Mouse (Mus musculus): ENCODE measurements around the gene Prcd. TPM values are rescaled to one million over a fixed set of nuclear protein-coding genes. Genes with fewer than 3 reads are reported as not detected.

The Prcd gene
- polyA plus RNA-seq, 1 experiment from 2014 or later = 1.5 TPM

GRCm38 (mm10) chr11:116656348-116657191, 3.2 kb downstream of the Prcd start:
- H3K4me2 ChIP-seq (replicated peaks; ENCODE audit: low read depth, low read length) = no peak overlapping the region; the same call in 1 of the 2 replicates
- peaks cover 37% of the 10 kb centered on the region for H3K4me1 ChIP-seq (ENCODE audit: insufficient read depth, low read length)
- H3K4me3 ChIP-seq (ENCODE audit: low read length) = no peak overlapping the region
- H3K27ac ChIP-seq (ENCODE audit: low read length) = no peak overlapping the region
- 75% methylated on average over 16 of the region's 16 CpGs for WGBS
- no peaks in the 10 kb centered on the region for H3K36me3 ChIP-seq (ENCODE audit: insufficient read depth, low read length)
- H3K9me3 ChIP-seq (ENCODE audit: low read length) = no peaks in the 10 kb centered on the region
- H3K9ac ChIP-seq (replicated peaks; ENCODE audit: low read length) = no peak overlapping the region; the same call in 1 of the 2 replicates
- ATAC-seq (ENCODE audit: low FRiP score, low TSS enrichment) = no peak
- H3K27me3 ChIP-seq (ENCODE audit: insufficient read depth, low read length) = peaks cover 26% of the 10 kb centered on the region

- peak overlapping the region; percentile 49 for H3K4me2 ChIP-seq (replicated peaks; ENCODE audit: low read depth, low read length)
- H3K27me3 ChIP-seq (ENCODE audit: insufficient read depth, low read length) = peaks cover 23% of the 10 kb centered on the region
- WGBS = 14% methylated on average over 22 of the region's 22 CpGs
- peaks cover 47% of the 10 kb centered on the region for H3K4me1 ChIP-seq (ENCODE audit: insufficient read depth, low read length)
- H3K4me3 ChIP-seq (ENCODE audit: low read length) = peak overlapping the region; percentile 40
- peak overlapping the region; percentile 82 for H3K27ac ChIP-seq (ENCODE audit: low read length)
- peak overlapping the region; percentile 59; the same call in 1 of the 2 replicates for H3K9ac ChIP-seq (replicated peaks; ENCODE audit: low read length)
- H3K36me3 ChIP-seq (ENCODE audit: insufficient read depth, low read length) = no peaks in the 10 kb centered on the region
- ATAC-seq (ENCODE audit: low FRiP score, low TSS enrichment) = peak; percentile 90
- H3K9me3 ChIP-seq (ENCODE audit: low read length) = no peaks in the 10 kb centered on the region
Observed at GRCm38 (mm10) chr11:116657311-116658223, 4.2 kb downstream of the Prcd start.

- peaks cover 52% of the 10 kb centered on the region for H3K4me1 ChIP-seq (ENCODE audit: insufficient read depth, low read length)
- peaks cover 20% of the 10 kb centered on the region for H3K27me3 ChIP-seq (ENCODE audit: insufficient read depth, low read length)
- no peaks in the 10 kb centered on the region for H3K36me3 ChIP-seq (ENCODE audit: insufficient read depth, low read length)
- H3K27ac ChIP-seq (ENCODE audit: low read length) = peak overlapping the region; percentile 82
- H3K4me2 ChIP-seq (replicated peaks; ENCODE audit: low read depth, low read length) = peak overlapping the region; percentile 49
- no peak overlapping the region for H3K4me3 ChIP-seq (ENCODE audit: low read length)
- ATAC-seq (ENCODE audit: low FRiP score, low TSS enrichment) = peak; percentile 28; the same call in 1 of the 2 replicates
- 0 out of 2 replicates have a peak overlapping the region, but pooled peaks have one; percentile 46 for H3K9ac ChIP-seq (replicated peaks; ENCODE audit: low read length)
- no peaks in the 10 kb centered on the region for H3K9me3 ChIP-seq (ENCODE audit: low read length)
- 58% methylated on average over 10 of the region's 10 CpGs for WGBS
Observed at GRCm38 (mm10) chr11:116658238-116658637, 4.9 kb downstream of the Prcd start.

DNA sequence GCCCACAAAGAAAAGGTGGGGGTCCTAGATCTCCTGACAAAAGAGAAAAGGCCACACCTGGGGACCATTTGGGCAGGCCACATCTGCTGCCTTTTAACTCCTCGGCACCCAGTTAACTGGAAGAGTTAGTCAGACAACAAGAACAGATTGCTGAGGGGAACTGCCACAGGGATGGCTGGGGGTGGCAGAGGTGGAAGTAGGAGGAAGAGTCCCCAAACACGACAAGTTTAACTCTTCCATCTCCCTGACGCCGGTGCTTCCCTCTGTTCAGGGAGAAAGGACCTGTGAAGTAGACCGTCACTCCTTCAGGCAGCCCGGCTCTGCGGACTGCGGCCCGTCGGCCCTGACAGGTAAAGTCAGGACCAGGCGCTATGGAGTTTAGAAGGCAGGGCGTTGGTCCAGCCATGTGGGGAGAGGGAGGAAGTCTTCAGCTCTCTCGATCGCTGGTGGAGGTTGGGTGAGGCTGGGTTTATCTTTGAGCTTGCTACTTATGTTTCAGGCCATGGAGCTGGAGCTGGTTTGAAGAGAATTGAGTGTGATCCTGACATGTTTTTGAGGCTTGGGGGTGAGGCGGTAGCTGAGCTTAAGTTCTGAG, 5.8 kb downstream of the Prcd start:
- Histone ChIP-seq H3K36me3 (ENCODE audit: insufficient read depth, low read length) (no peaks in the 10 kb centered on the region), H3K4me3 (ENCODE audit: low read length) (no peak overlapping the region), H3K4me1 (ENCODE audit: insufficient read depth, low read length) (peaks cover 46% of the 10 kb centered on the region), H3K27me3 (ENCODE audit: insufficient read depth, low read length) (peaks cover 14% of the 10 kb centered on the region), H3K9ac (replicated peaks; ENCODE audit: low read length) (no peak overlapping the region), H3K9me3 (ENCODE audit: low read length) (no peaks in the 10 kb centered on the region), H3K4me2 (replicated peaks; ENCODE audit: low read depth, low read length) (no peak overlapping the region), H3K27ac (ENCODE audit: low read length) (no peak overlapping the region)
- no peak for ATAC-seq (ENCODE audit: low FRiP score, low TSS enrichment)
- 77% methylated on average over 15 of the region's 15 CpGs for WGBS

- Histone ChIP-seq H3K4me2 (replicated peaks; ENCODE audit: low read depth, low read length) (no peak overlapping the region), H3K36me3 (ENCODE audit: insufficient read depth, low read length) (no peaks in the 10 kb centered on the region), H3K9me3 (ENCODE audit: low read length) (no peaks in the 10 kb centered on the region), H3K27ac (ENCODE audit: low read length) (no peak overlapping the region), H3K4me1 (ENCODE audit: insufficient read depth, low read length) (peaks cover 42% of the 10 kb centered on the region), H3K27me3 (ENCODE audit: insufficient read depth, low read length) (0 out of 2 replicates have a peak, but pooled peaks cover 6% of the 10 kb centered on the region), H3K4me3 (ENCODE audit: low read length) (no peak overlapping the region), H3K9ac (replicated peaks; ENCODE audit: low read length) (no peak overlapping the region)
- ATAC-seq (ENCODE audit: low FRiP score, low TSS enrichment) = no peak
- 75% methylated on average over 9 of the region's 9 CpGs for WGBS
Observed at GRCm38 (mm10) chr11:116660181-116660580, 6.8 kb downstream of the Prcd start.

DNA sequence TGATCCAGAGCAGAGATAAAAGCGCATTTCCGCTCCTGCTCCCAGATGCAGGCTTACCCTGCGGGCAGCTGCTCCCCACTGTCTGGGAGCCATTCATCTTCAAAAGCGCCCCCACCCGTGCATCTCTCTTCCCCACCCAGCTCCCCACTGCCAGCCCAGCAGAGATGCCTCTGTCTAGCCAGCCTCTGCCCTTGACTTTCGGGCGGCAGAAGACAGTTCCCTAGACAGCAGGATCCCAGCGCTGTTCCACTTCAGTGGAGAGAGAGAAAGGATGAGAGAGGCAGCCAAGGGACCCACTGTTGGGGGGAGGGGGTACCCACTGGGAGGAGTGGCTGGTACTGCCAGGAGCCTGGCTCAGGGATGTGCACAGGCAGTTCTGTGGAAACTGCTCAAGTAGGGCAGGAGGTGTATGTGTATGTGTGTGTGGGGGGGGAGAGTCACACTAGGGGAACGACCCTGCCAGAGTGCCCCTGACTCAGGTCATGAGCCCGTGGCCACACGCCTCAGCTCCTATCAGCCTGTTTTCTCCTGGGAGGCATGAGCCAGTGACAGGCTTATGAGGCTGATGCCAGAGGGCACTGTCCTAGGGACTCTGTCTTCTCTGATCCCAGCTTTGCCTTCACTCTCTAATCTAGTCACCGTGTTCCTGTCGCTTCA, 8.1 kb downstream of the Prcd start:
- peak; percentile 2; the same call in 1 of the 2 replicates for ATAC-seq (ENCODE audit: low FRiP score, low TSS enrichment)
- Histone ChIP-seq H3K9ac (replicated peaks; ENCODE audit: low read length) (peak overlapping the region; percentile 36; the same call in 1 of the 2 replicates), H3K4me3 (ENCODE audit: low read length) (no peak overlapping the region), H3K27me3 (ENCODE audit: insufficient read depth, low read length) (0 out of 2 replicates have a peak, but pooled peaks cover 6% of the 10 kb centered on the region), H3K27ac (ENCODE audit: low read length) (no peak overlapping the region; the same call in 1 of the 2 replicates), H3K36me3 (ENCODE audit: insufficient read depth, low read length) (no peaks in the 10 kb centered on the region), H3K4me1 (ENCODE audit: insufficient read depth, low read length) (peaks cover 42% of the 10 kb centered on the region), H3K4me2 (replicated peaks; ENCODE audit: low read depth, low read length) (0 out of 2 replicates have a peak overlapping the region, but pooled peaks have one; percentile 1), H3K9me3 (ENCODE audit: low read length) (no peaks in the 10 kb centered on the region)
- 14% methylated on average over 13 of the region's 13 CpGs for WGBS

GRCm38 (mm10) chr11:116661948-116662377, 8.6 kb downstream of the Prcd start:
- no peak overlapping the region for H3K27ac ChIP-seq (ENCODE audit: low read length)
- H3K9me3 ChIP-seq (ENCODE audit: low read length) = no peaks in the 10 kb centered on the region
- H3K36me3 ChIP-seq (ENCODE audit: insufficient read depth, low read length) = no peaks in the 10 kb centered on the region
- H3K27me3 ChIP-seq (ENCODE audit: insufficient read depth, low read length) = 0 out of 2 replicates have a peak, but pooled peaks cover 6% of the 10 kb centered on the region
- no peak for ATAC-seq (ENCODE audit: low FRiP score, low TSS enrichment)
- no peak overlapping the region for H3K4me3 ChIP-seq (ENCODE audit: low read length)
- H3K9ac ChIP-seq (replicated peaks; ENCODE audit: low read length) = no peak overlapping the region
- no peak overlapping the region for H3K4me2 ChIP-seq (replicated peaks; ENCODE audit: low read depth, low read length)
- H3K4me1 ChIP-seq (ENCODE audit: insufficient read depth, low read length) = peaks cover 40% of the 10 kb centered on the region
- WGBS = 52% methylated on average over 8 of the region's 8 CpGs

DNA sequence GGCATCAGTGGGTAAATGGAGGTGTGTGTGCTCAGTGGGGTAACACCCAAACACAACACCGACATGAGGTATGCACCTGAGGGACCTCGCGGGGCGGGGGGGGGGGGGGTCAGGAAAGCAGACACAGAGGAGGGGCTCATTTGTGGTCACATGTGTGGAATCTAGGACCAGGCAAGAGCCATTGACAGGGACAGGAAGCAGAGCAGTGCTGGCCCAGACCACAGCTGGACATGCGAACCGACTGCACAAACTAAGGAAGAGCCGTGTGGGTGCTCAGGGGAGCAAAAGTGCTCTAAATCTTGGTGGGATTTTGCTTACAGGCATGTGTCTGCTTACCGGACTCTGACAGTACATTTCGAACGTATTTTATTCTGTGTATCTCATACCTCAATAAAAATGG, 12.0 kb downstream of the Prcd start:
- H3K4me3 ChIP-seq (ENCODE audit: low read length) = no peak overlapping the region
- no peak overlapping the region for H3K9ac ChIP-seq (replicated peaks; ENCODE audit: low read length)
- H3K4me2 ChIP-seq (replicated peaks; ENCODE audit: low read depth, low read length) = no peak overlapping the region
- H3K9me3 ChIP-seq (ENCODE audit: low read length) = no peaks in the 10 kb centered on the region
- peaks cover 28% of the 10 kb centered on the region for H3K4me1 ChIP-seq (ENCODE audit: insufficient read depth, low read length)
- H3K27ac ChIP-seq (ENCODE audit: low read length) = no peak overlapping the region
- no peak for ATAC-seq (ENCODE audit: low FRiP score, low TSS enrichment)
- H3K27me3 ChIP-seq (ENCODE audit: insufficient read depth, low read length) = peaks cover 6% of the 10 kb centered on the region; the same call in 1 of the 2 replicates
- H3K36me3 ChIP-seq (ENCODE audit: insufficient read depth, low read length) = no peaks in the 10 kb centered on the region
- WGBS = 61% methylated on average over 10 of the region's 10 CpGs

DNA sequence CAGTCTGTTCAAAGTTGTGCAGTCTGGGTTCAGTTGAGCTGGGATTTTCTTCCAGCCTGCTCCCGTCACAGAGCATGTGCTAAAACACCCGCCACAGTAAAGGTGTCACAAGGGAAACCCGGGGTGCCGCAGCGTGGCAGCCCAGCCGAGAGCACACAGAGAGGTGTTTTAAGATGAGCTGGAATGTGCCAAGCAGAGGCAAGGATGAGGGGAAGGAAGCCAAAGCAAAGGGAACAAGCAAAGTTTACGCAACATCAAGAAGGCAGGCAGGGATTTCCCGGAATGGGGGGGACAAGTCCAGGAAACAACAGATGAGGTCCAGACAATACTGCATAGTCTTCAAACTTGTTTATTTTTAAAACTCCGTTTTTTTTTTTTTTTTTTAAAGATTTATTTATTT, 13.2 kb downstream of the Prcd start:
- no peak overlapping the region for H3K4me3 ChIP-seq (ENCODE audit: low read length)
- 63% methylated on average over 9 of the region's 9 CpGs for WGBS
- ATAC-seq (ENCODE audit: low FRiP score, low TSS enrichment) = no peak
- peaks cover 24% of the 10 kb centered on the region for H3K4me1 ChIP-seq (ENCODE audit: insufficient read depth, low read length)
- no peaks in the 10 kb centered on the region for H3K9me3 ChIP-seq (ENCODE audit: low read length)
- H3K27me3 ChIP-seq (ENCODE audit: insufficient read depth, low read length) = peaks cover 6% of the 10 kb centered on the region; the same call in 1 of the 2 replicates
- H3K4me2 ChIP-seq (replicated peaks; ENCODE audit: low read depth, low read length) = no peak overlapping the region
- no peaks in the 10 kb centered on the region for H3K36me3 ChIP-seq (ENCODE audit: insufficient read depth, low read length)
- no peak overlapping the region for H3K27ac ChIP-seq (ENCODE audit: low read length)
- no peak overlapping the region for H3K9ac ChIP-seq (replicated peaks; ENCODE audit: low read length)
